Mouse (Mus musculus): ENCODE results near the gene Gm5565. TPM values are rescaled to one million over a fixed set of nuclear protein-coding genes. Genes with fewer than 3 reads are reported as not detected.
"Not testable (repeated sequence)": the region's sequence is repeated elsewhere in the genome, so short reads cannot be mapped to it uniquely, and the experiment has no call there.

Gm5565 gene
- polyA plus RNA-seq, 1 experiment from 2014 or later, result not detected

DNA sequence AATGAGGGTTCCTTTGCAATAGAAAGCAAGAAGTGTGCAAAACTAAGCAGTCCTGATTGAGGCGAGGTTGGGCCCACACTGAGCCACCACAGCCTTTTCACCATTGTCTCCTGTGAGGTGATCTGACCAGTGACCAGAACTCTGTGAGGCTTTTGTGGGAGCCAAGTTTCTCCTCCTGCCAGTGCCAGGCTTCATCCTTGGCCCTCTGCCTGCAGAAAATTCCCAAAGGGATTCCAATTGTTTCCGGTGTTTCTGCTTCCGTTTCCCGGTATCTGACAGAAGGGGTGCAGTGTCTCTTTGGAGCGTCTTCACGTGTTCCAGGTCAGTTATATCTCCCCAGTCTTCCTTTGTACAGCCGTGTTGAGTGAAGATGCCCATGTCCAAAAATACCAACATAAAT, 28.4 kb upstream of the Gm5565 start:
- Histone ChIP-seq H3K9me3 (replicated peaks; ENCODE audit: control insufficient read depth, low read length) (no peaks in the 10 kb centered on the region), H3K4me3 (ENCODE audit: low read length) (no peak overlapping the region), H3K4me2 (ENCODE audit: low read depth, low read length) (no peak overlapping the region), H3K27ac (ENCODE audit: low read length) (no peak overlapping the region), H3K27me3 (ENCODE audit: control insufficient read depth, insufficient read depth, low read length) (no peaks in the 10 kb centered on the region), H3K9ac (ENCODE audit: low read length) (no peak overlapping the region), H3K36me3 (ENCODE audit: control insufficient read depth, insufficient read depth) (no peaks in the 10 kb centered on the region), H3K4me1 (ENCODE audit: control insufficient read depth, insufficient read depth, low read length) (no peaks in the 10 kb centered on the region)
- WGBS, result 77% methylated on average over 7 of the region's 7 CpGs
- no peak for ATAC-seq (replicated peaks; ENCODE audit: extremely low read depth, insufficient read depth, low FRiP score)

DNA sequence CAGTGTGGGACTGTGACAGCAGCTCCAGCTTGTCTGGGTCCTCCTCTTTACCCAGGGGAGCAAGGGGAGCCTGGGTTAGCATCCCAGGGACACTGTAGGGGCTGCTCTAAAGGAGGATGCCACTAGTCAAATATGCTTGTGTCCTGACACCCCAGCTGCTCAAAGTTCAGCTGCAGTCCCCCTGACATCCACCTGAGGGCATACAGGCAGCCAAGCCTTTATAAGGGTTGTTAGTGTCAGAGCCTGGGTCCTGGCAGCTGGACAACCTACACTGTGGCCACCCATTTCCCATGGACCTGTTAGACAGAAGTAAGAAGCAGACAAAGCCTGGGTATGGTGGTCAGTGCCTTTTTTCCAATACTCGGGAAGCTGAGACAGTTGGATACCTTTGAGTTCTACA, 27.8 kb upstream of the Gm5565 start:
- 84% methylated on average over 1 of the region's 1 CpGs for WGBS
- Histone ChIP-seq H3K36me3 (ENCODE audit: control insufficient read depth, insufficient read depth) (no peaks in the 10 kb centered on the region), H3K4me2 (ENCODE audit: low read depth, low read length) (no peak overlapping the region), H3K9me3 (replicated peaks; ENCODE audit: control insufficient read depth, low read length) (no peaks in the 10 kb centered on the region), H3K27me3 (ENCODE audit: control insufficient read depth, insufficient read depth, low read length) (no peaks in the 10 kb centered on the region), H3K4me1 (ENCODE audit: control insufficient read depth, insufficient read depth, low read length) (no peaks in the 10 kb centered on the region), H3K9ac (ENCODE audit: low read length) (no peak overlapping the region), H3K4me3 (ENCODE audit: low read length) (no peak overlapping the region), H3K27ac (ENCODE audit: low read length) (no peak overlapping the region)
- ATAC-seq (replicated peaks; ENCODE audit: extremely low read depth, insufficient read depth, low FRiP score), result no peak

DNA sequence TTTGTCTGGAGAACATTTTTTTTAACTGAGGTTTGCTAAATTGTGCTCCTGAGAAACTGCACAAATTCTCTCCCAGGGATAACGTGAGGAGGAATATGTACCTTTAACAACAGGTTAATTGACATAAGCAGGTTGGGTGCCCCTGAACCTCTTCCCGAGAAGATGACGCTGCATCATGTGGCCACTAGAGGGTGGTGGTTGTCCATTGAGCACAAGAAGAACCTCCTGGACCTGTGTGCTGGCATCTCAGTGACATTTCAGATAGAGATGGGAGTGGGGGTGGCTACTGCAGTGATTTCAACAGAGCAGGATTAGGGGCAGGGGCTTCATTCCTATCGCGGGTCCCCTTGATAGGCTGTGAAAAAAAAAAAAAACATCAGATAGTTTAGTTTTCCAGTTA, 27.1 kb upstream of the Gm5565 start:
- H3K9me3 ChIP-seq (replicated peaks; ENCODE audit: control insufficient read depth, low read length); H3K9ac ChIP-seq (ENCODE audit: low read length); H3K4me2 ChIP-seq (ENCODE audit: low read depth, low read length); H3K4me1 ChIP-seq (ENCODE audit: control insufficient read depth, insufficient read depth, low read length); H3K36me3 ChIP-seq (ENCODE audit: control insufficient read depth, insufficient read depth); H3K4me3 ChIP-seq (ENCODE audit: low read length); H3K27me3 ChIP-seq (ENCODE audit: control insufficient read depth, insufficient read depth, low read length); ATAC-seq (replicated peaks; ENCODE audit: extremely low read depth, insufficient read depth, low FRiP score); H3K27ac ChIP-seq (ENCODE audit: low read length): not testable (repeated sequence)
- 22% methylated on average over 5 of the region's 5 CpGs for WGBS

DNA sequence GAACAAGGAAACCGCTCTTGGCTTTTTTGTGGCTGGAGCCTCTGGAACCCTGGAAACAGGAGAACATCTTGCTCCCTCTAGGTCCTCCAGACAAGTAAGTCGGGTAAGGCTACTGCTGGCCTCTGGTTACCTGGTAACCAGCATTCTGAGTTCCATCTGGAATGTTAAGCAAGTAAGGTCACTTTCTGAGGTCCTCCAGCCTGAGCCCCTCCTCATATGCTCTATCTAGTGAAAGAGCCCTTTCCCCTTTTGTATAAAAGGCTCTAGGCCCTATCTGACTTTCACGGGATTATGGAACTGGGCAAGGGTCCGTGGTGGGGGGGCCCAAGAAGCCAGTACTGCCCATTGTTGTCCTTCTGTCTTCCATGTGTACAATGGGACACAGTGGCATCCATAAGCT, 24.9 kb upstream of the Gm5565 start, which contains the start of gene 1700001J03Rik:
TSS of gene 1700001J03Rik (minus strand) at position 101 of the 400 bp plus-strand sequence.
- H3K27me3 ChIP-seq (ENCODE audit: control insufficient read depth, insufficient read depth, low read length); ATAC-seq (replicated peaks; ENCODE audit: extremely low read depth, insufficient read depth, low FRiP score); H3K9ac ChIP-seq (ENCODE audit: low read length); H3K4me1 ChIP-seq (ENCODE audit: control insufficient read depth, insufficient read depth, low read length); H3K36me3 ChIP-seq (ENCODE audit: control insufficient read depth, insufficient read depth); H3K4me3 ChIP-seq (ENCODE audit: low read length); H3K27ac ChIP-seq (ENCODE audit: low read length); H3K4me2 ChIP-seq (ENCODE audit: low read depth, low read length); H3K9me3 ChIP-seq (replicated peaks; ENCODE audit: control insufficient read depth, low read length): not testable (repeated sequence)
- WGBS, result 73% methylated on average over 4 of the region's 4 CpGs

DNA sequence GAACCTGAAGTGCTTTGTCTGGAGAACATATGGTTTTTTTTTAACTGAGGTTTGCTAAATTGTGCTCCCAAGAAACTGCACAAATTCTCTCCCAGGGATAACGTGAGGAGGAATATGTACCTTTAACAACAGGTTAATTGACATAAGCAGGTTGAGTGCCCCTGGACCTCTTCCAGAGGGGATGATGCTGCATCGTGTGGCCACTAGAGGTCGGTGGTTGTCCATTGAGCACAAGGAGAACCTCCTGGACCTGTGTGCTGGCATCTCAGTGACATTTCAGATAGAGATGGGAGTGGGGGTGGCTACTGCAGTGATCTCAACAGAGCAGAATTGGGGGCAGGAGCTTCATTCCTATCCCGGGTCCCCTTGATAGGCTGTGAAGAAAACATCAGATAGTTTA, 12.4 kb upstream of the Gm5565 start:
- not testable (repeated sequence) for H3K27ac ChIP-seq (ENCODE audit: low read length); H3K4me2 ChIP-seq (ENCODE audit: low read depth, low read length); H3K4me1 ChIP-seq (ENCODE audit: control insufficient read depth, insufficient read depth, low read length); ATAC-seq (replicated peaks; ENCODE audit: extremely low read depth, insufficient read depth, low FRiP score); H3K9ac ChIP-seq (ENCODE audit: low read length); H3K4me3 ChIP-seq (ENCODE audit: low read length); H3K27me3 ChIP-seq (ENCODE audit: control insufficient read depth, insufficient read depth, low read length); H3K9me3 ChIP-seq (replicated peaks; ENCODE audit: control insufficient read depth, low read length); H3K36me3 ChIP-seq (ENCODE audit: control insufficient read depth, insufficient read depth)
- WGBS, result 44% methylated on average over 4 of the region's 4 CpGs

DNA sequence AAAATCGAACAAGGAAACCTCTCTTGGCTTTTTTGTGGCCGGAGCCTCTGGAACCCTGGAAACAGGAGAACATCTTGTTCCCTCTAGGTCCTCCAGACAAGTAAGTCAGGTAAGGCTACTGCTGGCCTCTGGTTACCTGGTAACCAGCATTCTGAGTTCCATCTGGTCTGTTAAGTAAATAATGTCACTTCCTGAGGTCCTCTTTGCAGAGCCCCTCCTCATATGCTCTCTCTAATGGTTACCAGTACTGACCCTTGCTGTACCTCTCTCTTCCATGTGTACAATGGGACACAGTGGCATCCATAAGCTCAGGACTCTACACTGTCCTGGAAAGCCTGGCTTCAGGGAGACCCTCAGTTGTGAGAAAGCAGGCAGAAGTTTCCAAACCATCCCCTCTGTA, 10.3 kb upstream of the Gm5565 start, which contains the start of gene Gm6309:
TSS of gene Gm6309 (minus strand) at position 101 of the 400 bp plus-strand sequence.
- not testable (repeated sequence) for H3K27me3 ChIP-seq (ENCODE audit: control insufficient read depth, insufficient read depth, low read length); H3K36me3 ChIP-seq (ENCODE audit: control insufficient read depth, insufficient read depth); H3K4me2 ChIP-seq (ENCODE audit: low read depth, low read length); H3K4me3 ChIP-seq (ENCODE audit: low read length); H3K27ac ChIP-seq (ENCODE audit: low read length); ATAC-seq (replicated peaks; ENCODE audit: extremely low read depth, insufficient read depth, low FRiP score); H3K9me3 ChIP-seq (replicated peaks; ENCODE audit: control insufficient read depth, low read length); H3K4me1 ChIP-seq (ENCODE audit: control insufficient read depth, insufficient read depth, low read length); H3K9ac ChIP-seq (ENCODE audit: low read length)
- WGBS, result 63% methylated on average over 2 of the region's 2 CpGs

DNA sequence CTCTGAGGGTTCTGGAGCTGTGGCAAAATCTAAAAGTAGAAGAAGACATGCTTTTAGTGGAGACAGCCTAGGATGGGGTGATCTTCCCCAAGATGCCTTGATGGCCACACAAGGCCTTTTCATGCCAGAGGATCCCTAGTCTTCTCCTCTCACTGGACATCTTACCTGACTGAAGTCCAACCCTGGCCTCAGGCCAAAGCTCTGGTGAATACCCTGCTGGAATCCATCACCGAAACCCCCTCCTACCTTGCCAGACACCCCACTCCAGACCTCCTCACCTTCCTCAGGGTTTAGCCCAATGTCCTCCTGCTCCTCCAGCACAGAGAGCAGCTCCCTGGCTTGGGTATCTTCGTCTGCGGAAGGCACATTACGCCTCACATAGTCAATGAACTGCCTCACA, 2.0 kb downstream of the Gm5565 start:
- not testable (repeated sequence) for H3K36me3 ChIP-seq (ENCODE audit: control insufficient read depth, insufficient read depth); H3K9ac ChIP-seq (ENCODE audit: low read length); H3K27me3 ChIP-seq (ENCODE audit: control insufficient read depth, insufficient read depth, low read length); H3K4me3 ChIP-seq (ENCODE audit: low read length); ATAC-seq (replicated peaks; ENCODE audit: extremely low read depth, insufficient read depth, low FRiP score); H3K4me1 ChIP-seq (ENCODE audit: control insufficient read depth, insufficient read depth, low read length); H3K9me3 ChIP-seq (replicated peaks; ENCODE audit: control insufficient read depth, low read length); H3K4me2 ChIP-seq (ENCODE audit: low read depth, low read length); H3K27ac ChIP-seq (ENCODE audit: low read length)
- WGBS, result 80% methylated on average over 4 of the region's 4 CpGs

DNA sequence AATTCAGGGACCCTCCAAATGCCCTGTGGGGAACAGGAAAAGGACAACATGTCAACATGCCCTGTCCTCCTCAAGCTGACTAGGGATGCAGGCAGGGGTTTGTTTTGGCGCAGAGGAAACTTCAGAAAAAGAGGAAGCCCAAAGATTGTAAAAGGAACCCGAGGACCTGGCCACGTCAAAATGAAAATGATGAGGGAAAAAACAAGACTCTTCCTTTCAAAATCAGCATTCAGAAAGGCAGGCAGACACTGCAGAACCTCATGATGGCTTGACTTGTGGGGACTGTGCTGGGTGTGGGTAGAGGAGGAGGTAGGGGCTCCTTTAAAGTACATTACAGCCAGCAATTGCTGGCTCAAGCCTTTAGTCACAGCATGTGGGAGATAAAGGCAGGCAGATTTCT, 9.9 kb downstream of the Gm5565 start:
- ATAC-seq (replicated peaks; ENCODE audit: extremely low read depth, insufficient read depth, low FRiP score), result no peak
- Histone ChIP-seq H3K4me2 (ENCODE audit: low read depth, low read length) (no peak overlapping the region), H3K4me3 (ENCODE audit: low read length) (no peak overlapping the region), H3K9me3 (replicated peaks; ENCODE audit: control insufficient read depth, low read length) (peaks cover 5% of the 10 kb centered on the region), H3K27ac (ENCODE audit: low read length) (no peak overlapping the region), H3K36me3 (ENCODE audit: control insufficient read depth, insufficient read depth) (no peaks in the 10 kb centered on the region), H3K9ac (ENCODE audit: low read length) (no peak overlapping the region), H3K27me3 (ENCODE audit: control insufficient read depth, insufficient read depth, low read length) (no peaks in the 10 kb centered on the region), H3K4me1 (ENCODE audit: control insufficient read depth, insufficient read depth, low read length) (no peaks in the 10 kb centered on the region)
- WGBS, result 59% methylated on average over 3 of the region's 3 CpGs

DNA sequence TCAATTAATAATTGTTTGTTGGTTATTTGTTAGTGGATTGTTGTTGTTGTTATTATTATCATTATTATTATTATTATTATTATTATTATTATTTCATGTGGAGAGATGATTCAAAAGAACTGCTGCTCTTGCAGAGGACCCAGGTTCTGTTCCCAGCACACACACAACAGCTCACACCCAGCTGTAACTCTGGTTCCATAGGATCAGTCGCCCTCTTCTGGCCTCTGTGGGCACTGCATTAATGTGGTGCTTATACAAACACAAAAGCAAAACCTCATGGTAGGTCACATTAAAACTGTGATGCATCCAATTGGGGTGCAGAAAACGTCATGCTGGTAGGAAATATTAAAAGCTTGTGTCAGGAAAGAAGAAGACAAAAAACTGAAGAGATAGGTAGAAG, 12.4 kb downstream of the Gm5565 start:
- Histone ChIP-seq H3K4me1 (ENCODE audit: control insufficient read depth, insufficient read depth, low read length) (no peaks in the 10 kb centered on the region), H3K27ac (ENCODE audit: low read length) (no peak overlapping the region), H3K9me3 (replicated peaks; ENCODE audit: control insufficient read depth, low read length) (peaks cover 3% of the 10 kb centered on the region), H3K4me2 (ENCODE audit: low read depth, low read length) (no peak overlapping the region), H3K36me3 (ENCODE audit: control insufficient read depth, insufficient read depth) (no peaks in the 10 kb centered on the region), H3K9ac (ENCODE audit: low read length) (no peak overlapping the region), H3K4me3 (ENCODE audit: low read length) (no peak overlapping the region), H3K27me3 (ENCODE audit: control insufficient read depth, insufficient read depth, low read length) (no peaks in the 10 kb centered on the region)
- 43% methylated on average over 2 of the region's 2 CpGs for WGBS
- ATAC-seq (replicated peaks; ENCODE audit: extremely low read depth, insufficient read depth, low FRiP score), result no peak
